Mouse (Mus musculus) frontal cortex, adult 2 months (tissue): ENCODE data around the gene Rimkla. TPM values are rescaled to one million over a fixed set of nuclear protein-coding genes. Genes with fewer than 3 reads are reported as not detected.

Experiments used
- DNase-seq, 2 experiments: peaks; one replicate each; pipeline ENCODE4 v3.0.0; 2022; ENCODE audit warnings: low spot score in 1 of 2; ENCODE audit errors: extremely low spot score in 1 of 2
- polyA plus RNA-seq: library from polyadenylated mRNA; depleted of rRNA; stranded (reverse); fragments of >200 nt; gene quantifications from 2 replicates; pipeline ENCODE4 v1.2.3, GENCODE M21; 2012; rRNA removed

Rimkla gene
- polyA plus RNA-seq, 1 experiment = 11.6 TPM

- DNase-seq = no peak
Measured at GRCm38 (mm10) chr4:119421921-119422293, 70.5 kb downstream of the Rimkla start.

GRCm38 (mm10) chr4:119421191-119421590, 71.2 kb downstream of the Rimkla start:
- no peak for DNase-seq

- DNase-seq = no peak
Measured at GRCm38 (mm10) chr4:119417894-119418293, 74.5 kb downstream of the Rimkla start.

GRCm38 (mm10) chr4:119417270-119417669, 75.2 kb downstream of the Rimkla start:
- no peak for DNase-seq

Other genes starting within 250 kb of the Rimkla start
- 3.4 TPM in 2 replicates for gene Cldn19, start 237.2 kb downstream of the Rimkla start, polyA plus RNA-seq
- gene Ybx1, start 198.0 kb downstream of the Rimkla start, polyA plus RNA-seq = 326 and 332 TPM in 2 replicates
- 26.7 and 29.3 TPM in 2 replicates for gene Ppih, start 172.1 kb downstream of the Rimkla start, polyA plus RNA-seq
- 17.4 and 17.7 TPM in 2 replicates for gene Ccdc30, start 77.1 kb downstream of the Rimkla start, polyA plus RNA-seq
- gene Ppcs, start 70.2 kb downstream of the Rimkla start, polyA plus RNA-seq = 7.7 and 10.3 TPM in 2 replicates
- gene Zmynd12, start 69.8 kb downstream of the Rimkla start, polyA plus RNA-seq = 0.80 and 0.88 TPM in 2 replicates
- gene Foxj3, start 44.4 kb upstream of the Rimkla start, polyA plus RNA-seq = 35.5 and 39.4 TPM in 2 replicates
- 11.0 and 14.2 TPM in 2 replicates for gene Frg2f1, start 46.9 kb upstream of the Rimkla start, polyA plus RNA-seq
- gene Guca2a, start 145.1 kb upstream of the Rimkla start, polyA plus RNA-seq = not detected in 2 replicates
- 0.88 and 2.4 TPM in 2 replicates for gene Guca2b, start 166.3 kb upstream of the Rimkla start, polyA plus RNA-seq
- gene Hivep3, start 241.2 kb upstream of the Rimkla start, polyA plus RNA-seq = 38.3 and 43.8 TPM in 2 replicates